Mouse (Mus musculus): ENCODE results near the gene 2410004B18Rik.
"Not testable (repeated sequence)": the region's sequence is repeated elsewhere in the genome, so short reads cannot be mapped to it uniquely, and the experiment has no call there.

2410004B18Rik gene

GRCm38 (mm10) chr3:145937505-145938404, at the start of gene 2410004B18Rik:
2410004B18Rik (plus strand) TSS chr3:145938014.
- DNase-seq (ENCODE audit: low spot score in 2 of 2): peak; percentile 80 to 95

GRCm38 (mm10) chr3:145890346-145891132, 47.3 kb upstream of the 2410004B18Rik start:
- no peak for DNase-seq (ENCODE audit: low spot score in 2 of 2)

- no peak for DNase-seq (ENCODE audit: low spot score in 2 of 2)
Observed at GRCm38 (mm10) chr3:145892451-145892850, 45.4 kb upstream of the 2410004B18Rik start.

- DNase-seq (ENCODE audit: low spot score in 2 of 2): no peak
Observed at GRCm38 (mm10) chr3:145894131-145894530, 43.7 kb upstream of the 2410004B18Rik start.

GRCm38 (mm10) chr3:145897749-145898148, 40.1 kb upstream of the 2410004B18Rik start:
- no peak for DNase-seq (ENCODE audit: low spot score in 2 of 2)

- no peak for DNase-seq (ENCODE audit: low spot score in 2 of 2)
Observed at GRCm38 (mm10) chr3:145899832-145900231, 38.0 kb upstream of the 2410004B18Rik start.

GRCm38 (mm10) chr3:145903530-145903929, 34.3 kb upstream of the 2410004B18Rik start:
- no peak for DNase-seq (ENCODE audit: low spot score in 2 of 2)

GRCm38 (mm10) chr3:145904850-145905776, 32.7 kb upstream of the 2410004B18Rik start:
- peak in 1 of 2 experiments; percentile 47 for DNase-seq (ENCODE audit: low spot score in 2 of 2)

GRCm38 (mm10) chr3:145906582-145906981, 31.2 kb upstream of the 2410004B18Rik start:
- no peak for DNase-seq (ENCODE audit: low spot score in 2 of 2)

GRCm38 (mm10) chr3:145912512-145912911, 25.3 kb upstream of the 2410004B18Rik start:
- DNase-seq (ENCODE audit: low spot score in 2 of 2): no peak

- no peak for DNase-seq (ENCODE audit: low spot score in 2 of 2)
Observed at GRCm38 (mm10) chr3:145913263-145913662, 24.6 kb upstream of the 2410004B18Rik start.

GRCm38 (mm10) chr3:145913942-145914341, 23.9 kb upstream of the 2410004B18Rik start:
- not testable (repeated sequence) for DNase-seq (ENCODE audit: low spot score in 2 of 2)

- no peak for DNase-seq (ENCODE audit: low spot score in 2 of 2)
Observed at GRCm38 (mm10) chr3:145916374-145916773, 21.4 kb upstream of the 2410004B18Rik start.

- DNase-seq (ENCODE audit: low spot score in 2 of 2): no peak
Observed at GRCm38 (mm10) chr3:145916826-145917225, 21.0 kb upstream of the 2410004B18Rik start.

GRCm38 (mm10) chr3:145922019-145922854, 15.6 kb upstream of the 2410004B18Rik start, which contains the start of gene Bcl10:
Bcl10 (plus strand) TSS chr3:145922804.
- DNase-seq (ENCODE audit: low spot score in 2 of 2): no peak

- no peak for DNase-seq (ENCODE audit: low spot score in 2 of 2)
Observed at GRCm38 (mm10) chr3:145922971-145923370, 14.8 kb upstream of the 2410004B18Rik start.

- peak; percentile 98 for DNase-seq (ENCODE audit: low spot score in 2 of 2)
Observed at GRCm38 (mm10) chr3:145923874-145924577, 13.8 kb upstream of the 2410004B18Rik start.

GRCm38 (mm10) chr3:145924649-145925337, 13.0 kb upstream of the 2410004B18Rik start:
- DNase-seq (ENCODE audit: low spot score in 2 of 2): peak; percentile 41 to 62

GRCm38 (mm10) chr3:145925506-145925905, 12.3 kb upstream of the 2410004B18Rik start:
- DNase-seq (ENCODE audit: low spot score in 2 of 2): no peak
